Mouse (Mus musculus) kidney, postnatal 0 days (tissue): ENCODE results near the gene Orc4. TPM values are rescaled to one million over a fixed set of nuclear protein-coding genes. Genes with fewer than 3 reads are reported as not detected.

Source experiments
- ATAC-seq: fragments of 200-750 bp; cut with Nextera tagmentation; replicated peaks from 2 replicates; pipeline ENCODE4 v1.8.0; 2017; ENCODE audit warnings: low read depth, moderate number of reproducible peaks, moderate TSS enrichment, moderate library complexity; ENCODE audit not compliant: low FRiP score
- DNase-seq: peaks from one replicate; pipeline ENCODE4 v3.0.0-alpha.2; 2016; ENCODE audit warnings: low spot score
- H3K27ac ChIP-seq: fragments of 300-500 bp; sonication (generic); 2 replicates; pipeline ENCODE4 v1.5.1; 2014; ENCODE audit warnings: mild to moderate bottlenecking
- H3K27me3 ChIP-seq: fragments of 300-500 bp; sonication (generic); 2 replicates; pipeline ENCODE4 v1.6.1; 2014; ENCODE audit warnings: low read length, mixed read lengths; ENCODE audit not compliant: insufficient read depth
- H3K36me3 ChIP-seq: fragments of 300-500 bp; sonication (generic); 2 replicates; pipeline ENCODE4 v1.6.1; 2014; ENCODE audit warnings: low read length, mixed read lengths; ENCODE audit not compliant: insufficient read depth
- H3K4me1 ChIP-seq: fragments of 300-500 bp; sonication (generic); replicated peaks from 2 replicates; pipeline ENCODE4 v1.6.1; 2014; ENCODE audit warnings: antibody characterized with exemption, low read length, mixed read lengths; ENCODE audit not compliant: insufficient read depth
- H3K4me2 ChIP-seq: fragments of 300-500 bp; sonication (generic); 2 replicates; pipeline ENCODE4 v1.6.1; 2014; ENCODE audit warnings: mild to moderate bottlenecking, low read length, moderate library complexity, mixed read lengths
- H3K4me3 ChIP-seq: fragments of 300-500 bp; sonication (generic); replicated peaks from 2 replicates; pipeline ENCODE4 v1.5.1; 2014; ENCODE audit warnings: low read depth, low read length
- H3K9ac ChIP-seq: fragments of 300-500 bp; sonication (generic); 2 replicates; pipeline ENCODE4 v1.6.1; 2014; ENCODE audit warnings: low read depth, low read length
- H3K9me3 ChIP-seq: fragments of 300-500 bp; sonication (generic); replicated peaks from 2 replicates; pipeline ENCODE4 v1.6.1; 2016; ENCODE audit warnings: low read length, inconsistent platforms, mixed read lengths
- CTCF ChIP-seq: IDR thresholded peaks from 2 replicates; pipeline ENCODE4 v1.5.1; 2016; ENCODE audit warnings: antibody characterized with exemption, low read depth, mild to moderate bottlenecking, moderate library complexity
- WGBS: fragments of 180-500 bp; shearing (Covaris S2); extraction: QIAGEN DNeasy Blood & Tissue Kit; methylation state at CpG from one replicate; pipeline ENCODE4 v1.1.7; 2014; 5-methylcytosine and 5-hydroxymethylcytosine counted together
- polyA plus RNA-seq: library from polyadenylated mRNA; unstranded; fragments of >200 nt; fragmentation: Nextera tagmentation; extraction: Ambion mirVana; gene quantifications from 2 replicates; pipeline ENCODE4 v1.2.1, GENCODE M21; 2015

Gene Orc4
- polyA plus RNA-seq = 77.3 and 77.8 TPM in 2 replicates

DNA sequence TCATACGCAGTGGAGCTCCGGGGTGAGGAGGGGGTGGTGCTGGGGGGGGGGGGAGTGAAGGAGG is at the start of gene Orc4:
Gene Orc4, minus strand, starts transcription at position 26 of the 64 bp plus-strand sequence.
- Histone ChIP-seq H3K9me3 (no peaks in the 10 kb centered on the region), H3K27me3 (no peaks in the 10 kb centered on the region), H3K4me3 (peak within 1 kb of the TSS; percentile 92), H3K4me1 (0 out of 2 replicates have a peak, but pooled peaks cover 6% of the 10 kb centered on the region), H3K4me2 (peak within 1 kb of the TSS; percentile 68), H3K36me3 (no peaks in the 10 kb centered on the region), H3K27ac (peak within 1 kb of the TSS; percentile 98), H3K9ac (peak within 1 kb of the TSS; percentile 92)
- ATAC-seq (no peak), DNase-seq (no peak)
- no peak for TF ChIP-seq CTCF
- 0% methylated on average over 2 of the region's 2 CpGs for WGBS

DNA sequence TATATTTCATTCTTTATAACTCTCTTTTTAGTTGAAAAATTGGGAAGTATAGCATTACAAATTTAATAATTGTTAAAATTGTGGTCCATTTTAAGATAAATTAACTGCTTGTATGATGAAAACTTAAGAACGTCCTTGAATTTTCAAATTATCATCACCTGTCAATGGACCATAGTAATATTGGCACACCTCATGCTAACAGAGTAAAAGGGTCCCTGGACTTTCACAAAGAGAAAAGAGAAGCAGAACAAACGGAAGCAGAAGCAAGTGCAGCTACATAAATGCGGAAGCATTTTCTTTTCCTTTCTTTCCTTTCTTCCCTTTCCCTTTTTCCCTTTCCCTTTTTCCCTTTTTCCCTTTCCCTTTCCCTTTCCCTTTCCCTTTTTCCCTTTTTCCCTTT is 40.2 kb upstream of the Orc4 start:
- no peaks in the 10 kb centered on the region for H3K4me1 ChIP-seq
- H3K4me3 ChIP-seq = no peak overlapping the region
- H3K9ac ChIP-seq = no peak overlapping the region
- no peak overlapping the region for H3K4me2 ChIP-seq
- no peaks in the 10 kb centered on the region for H3K9me3 ChIP-seq
- no peaks in the 10 kb centered on the region for H3K36me3 ChIP-seq
- H3K27ac ChIP-seq = no peak overlapping the region
- no peak for DNase-seq
- H3K27me3 ChIP-seq = no peaks in the 10 kb centered on the region
- no peak for TF ChIP-seq CTCF
- 94% methylated on average over 3 of the region's 3 CpGs for WGBS
- ATAC-seq = no peak

DNA sequence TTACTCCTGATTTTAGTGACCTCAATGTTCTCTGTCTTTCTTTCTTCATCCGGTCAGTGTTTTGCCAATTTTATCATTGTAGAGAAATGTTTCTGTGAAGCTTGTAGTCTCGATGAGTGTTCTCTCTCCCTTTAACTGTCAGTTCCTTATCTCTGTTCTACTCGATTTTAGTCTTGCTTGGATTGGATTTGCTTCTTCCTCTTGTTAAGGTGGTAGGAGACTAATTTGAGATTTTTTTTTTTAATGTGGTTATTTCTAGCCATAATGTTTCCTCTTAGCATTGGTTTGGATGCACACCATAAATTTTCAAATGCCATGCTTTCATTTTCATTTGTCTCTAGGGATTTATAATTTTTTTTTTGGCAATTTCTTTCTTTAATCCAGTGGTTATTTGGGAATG is 28.8 kb upstream of the Orc4 start:
- ATAC-seq = no peak
- no peak overlapping the region for H3K9ac ChIP-seq
- no peaks in the 10 kb centered on the region for H3K36me3 ChIP-seq
- H3K27ac ChIP-seq = no peak overlapping the region
- WGBS = 80% methylated on average over 3 of the region's 3 CpGs
- no peak overlapping the region for H3K4me3 ChIP-seq
- H3K9me3 ChIP-seq = no peaks in the 10 kb centered on the region
- H3K27me3 ChIP-seq = no peaks in the 10 kb centered on the region
- no peak overlapping the region for H3K4me2 ChIP-seq
- no peak for DNase-seq
- no peak for TF ChIP-seq CTCF
- H3K4me1 ChIP-seq = no peaks in the 10 kb centered on the region

DNA sequence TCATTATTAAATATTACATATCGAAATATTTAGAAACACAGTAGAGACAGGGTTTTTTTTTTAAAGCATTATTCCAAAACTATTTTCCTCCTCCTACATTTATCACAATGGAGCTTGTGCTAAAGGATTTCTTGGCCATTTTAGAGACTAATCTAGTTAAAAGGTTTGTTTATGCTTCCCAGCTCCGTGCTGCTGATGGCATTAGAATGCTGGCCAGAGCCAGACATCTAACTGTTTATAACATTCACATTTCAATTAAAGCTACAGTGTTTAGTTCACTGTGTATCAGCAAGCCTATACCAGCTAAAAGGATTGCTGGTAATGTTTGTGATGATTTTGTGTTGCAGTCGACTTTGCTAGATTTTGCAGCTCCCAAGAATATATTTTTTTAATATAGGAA is 6.5 kb upstream of the Orc4 start:
- H3K27me3 ChIP-seq = no peaks in the 10 kb centered on the region
- TF ChIP-seq CTCF = no peak
- no peak overlapping the region for H3K4me2 ChIP-seq
- H3K4me3 ChIP-seq = no peak overlapping the region
- no peaks in the 10 kb centered on the region for H3K9me3 ChIP-seq
- no peak for ATAC-seq
- WGBS = 67% methylated on average over 3 of the region's 3 CpGs
- no peaks in the 10 kb centered on the region for H3K4me1 ChIP-seq
- no peaks in the 10 kb centered on the region for H3K36me3 ChIP-seq
- H3K27ac ChIP-seq = no peak overlapping the region
- no peak overlapping the region for H3K9ac ChIP-seq
- DNase-seq = no peak

DNA sequence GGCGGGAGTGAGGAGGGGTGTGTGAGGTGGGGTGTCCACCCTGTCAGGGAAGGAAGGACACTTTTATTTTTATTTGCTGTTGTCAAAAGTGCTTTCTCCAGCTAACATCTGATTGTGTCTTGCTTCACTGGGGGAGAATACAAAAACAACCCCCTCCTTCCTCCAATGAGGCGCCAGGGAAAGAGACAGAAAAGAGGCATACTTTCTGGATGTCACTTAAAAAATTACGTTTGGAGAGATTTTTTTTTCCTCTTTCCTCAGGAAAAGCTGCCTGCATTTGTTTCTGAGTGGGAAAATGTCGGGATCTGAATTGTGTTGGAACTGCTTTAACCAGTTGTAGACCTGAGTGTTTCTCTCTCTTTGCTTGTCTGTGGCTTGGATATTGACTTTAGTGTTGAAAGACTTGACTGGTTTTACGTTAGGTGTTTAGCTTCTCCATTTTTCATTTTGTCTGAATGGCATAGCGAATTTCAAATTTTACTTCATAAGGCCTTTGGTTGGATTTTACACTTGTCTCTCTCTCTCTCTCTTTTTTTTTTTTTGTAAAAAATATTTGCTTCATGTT is 321 bp upstream of the Orc4 start:
- Histone ChIP-seq H3K4me2 (peak overlapping the region; percentile 60), H3K9ac (peak overlapping the region; percentile 88), H3K9me3 (no peaks in the 10 kb centered on the region), H3K27me3 (no peaks in the 10 kb centered on the region), H3K36me3 (no peaks in the 10 kb centered on the region), H3K4me3 (peak overlapping the region; percentile 92), H3K4me1 (0 out of 2 replicates have a peak, but pooled peaks cover 6% of the 10 kb centered on the region), H3K27ac (peak overlapping the region; percentile 98)
- ATAC-seq = no peak
- 4% methylated on average over 5 of the region's 6 CpGs for WGBS
- TF ChIP-seq CTCF = no peak
- peak; percentile 49 for DNase-seq

DNA sequence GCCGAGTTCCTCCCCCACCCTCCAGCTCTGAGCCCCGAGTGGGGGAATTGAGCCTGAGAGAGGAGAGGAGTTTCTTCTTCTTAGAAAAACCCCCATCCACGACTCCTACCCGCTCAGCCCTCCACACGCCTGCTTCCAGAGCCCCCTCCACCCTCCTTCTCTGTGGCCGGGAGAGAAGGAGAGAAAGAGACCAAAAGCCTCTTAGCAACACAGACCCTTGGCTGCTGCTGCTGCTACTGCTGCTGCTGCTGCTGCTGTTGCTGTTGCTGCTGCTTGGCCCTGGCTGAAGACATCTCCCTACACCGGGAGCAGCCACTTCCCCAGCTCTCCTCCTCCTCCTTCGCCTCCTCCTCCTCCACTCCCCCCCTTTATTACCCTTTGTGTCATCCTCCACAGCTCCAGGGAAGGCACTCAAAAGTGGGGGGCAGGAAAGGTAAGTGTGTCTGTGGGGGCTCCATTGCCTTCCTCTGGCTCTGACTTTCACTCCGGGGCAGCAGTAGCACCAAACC is 280 bp downstream of the Orc4 start:
- DNase-seq (peak; percentile 74), ATAC-seq (peak; percentile 59)
- Histone ChIP-seq H3K27ac (peak overlapping the region; percentile 98), H3K27me3 (no peaks in the 10 kb centered on the region), H3K4me1 (0 out of 2 replicates have a peak, but pooled peaks cover 6% of the 10 kb centered on the region), H3K4me3 (peak overlapping the region; percentile 92), H3K36me3 (no peaks in the 10 kb centered on the region), H3K4me2 (peak overlapping the region; percentile 60), H3K9me3 (no peaks in the 10 kb centered on the region), H3K9ac (peak overlapping the region; percentile 88)
- WGBS = 0% methylated on average over 9 of the region's 9 CpGs
- TF ChIP-seq CTCF = no peak
